Mouse (Mus musculus): Measurements from ENCODE around the gene C1s1.
"Not testable (repeated sequence)": the region's sequence is repeated elsewhere in the genome, so short reads cannot be mapped to it uniquely, and the experiment has no call there.

The C1s1 gene

DNA sequence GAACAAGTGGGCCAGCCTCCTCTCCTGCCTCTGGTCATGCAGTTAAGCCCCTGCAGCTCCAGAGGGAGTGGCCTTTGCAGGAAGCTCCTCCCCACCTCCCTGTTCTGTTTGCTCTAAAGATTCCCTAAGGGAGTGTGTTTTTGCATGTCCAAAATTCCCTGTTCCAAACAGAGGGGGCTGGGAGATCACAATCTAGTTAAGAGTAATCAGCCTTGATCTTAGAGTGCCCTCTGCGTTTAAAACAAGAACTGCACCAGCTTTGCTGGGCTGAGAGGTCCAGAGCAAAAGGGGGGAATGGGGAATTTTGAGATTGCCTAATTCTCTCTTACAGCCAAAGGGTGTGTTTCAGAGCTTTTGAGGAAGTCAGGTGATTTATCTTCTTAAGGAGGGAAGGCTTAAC lies at the start of gene C1s1:
Gene C1s1, minus strand, starts transcription at position 76 of the 400 bp plus-strand sequence.
- not testable (repeated sequence) for ATAC-seq (ENCODE audit: insufficient number of reproducible peaks, low FRiP score, low TSS enrichment)

DNA sequence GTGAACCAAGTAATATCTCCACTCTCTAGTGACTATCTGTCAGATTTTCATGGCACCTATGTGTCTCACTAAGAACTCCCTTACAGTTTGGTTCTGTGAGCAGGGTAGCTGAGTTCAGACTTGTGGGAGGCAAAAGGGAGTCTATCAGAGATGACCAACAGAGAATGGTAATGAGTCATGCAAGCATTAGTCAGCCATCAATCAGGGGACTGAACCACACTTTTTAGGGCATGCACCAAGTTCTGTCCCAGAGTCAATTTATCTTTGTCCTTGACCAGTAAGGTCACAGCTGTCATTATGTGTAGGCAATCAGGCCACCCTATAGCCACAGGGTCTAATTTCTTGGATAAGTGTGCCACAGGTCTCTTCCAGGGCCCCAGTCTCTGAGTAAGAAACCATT lies 46.6 kb upstream of the C1s1 start:
- ATAC-seq (ENCODE audit: insufficient number of reproducible peaks, low FRiP score, low TSS enrichment): no peak

- no peak for ATAC-seq (ENCODE audit: insufficient number of reproducible peaks, low FRiP score, low TSS enrichment)
Measured at GRCm38 (mm10) chr6:124586266-124586665, 44.1 kb upstream of the C1s1 start.

DNA sequence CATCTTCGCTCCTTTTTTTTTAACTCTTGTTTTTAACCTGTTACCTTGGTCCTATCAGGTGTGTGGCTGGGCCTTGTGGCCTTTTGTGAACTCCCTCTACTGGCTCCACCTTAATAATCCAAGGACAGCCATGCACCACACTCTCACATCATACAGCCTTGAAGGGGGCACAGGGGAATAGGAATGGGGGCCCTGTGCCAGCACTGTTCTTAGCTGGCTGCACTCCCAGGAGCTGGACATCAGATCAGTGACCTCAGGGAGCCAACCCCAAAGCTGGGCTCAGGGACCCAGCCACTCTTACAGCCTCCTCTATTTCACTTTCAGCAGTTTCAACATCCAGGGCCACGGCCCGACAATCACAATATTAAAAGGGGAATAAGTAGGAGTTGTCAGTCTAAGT lies 43.6 kb upstream of the C1s1 start:
- ATAC-seq (ENCODE audit: insufficient number of reproducible peaks, low FRiP score, low TSS enrichment): no peak

GRCm38 (mm10) chr6:124584935-124585334 lies 42.8 kb upstream of the C1s1 start:
- no peak for ATAC-seq (ENCODE audit: insufficient number of reproducible peaks, low FRiP score, low TSS enrichment)

- ATAC-seq (ENCODE audit: insufficient number of reproducible peaks, low FRiP score, low TSS enrichment): no peak
Measured at GRCm38 (mm10) chr6:124582231-124582630, 40.1 kb upstream of the C1s1 start.

DNA sequence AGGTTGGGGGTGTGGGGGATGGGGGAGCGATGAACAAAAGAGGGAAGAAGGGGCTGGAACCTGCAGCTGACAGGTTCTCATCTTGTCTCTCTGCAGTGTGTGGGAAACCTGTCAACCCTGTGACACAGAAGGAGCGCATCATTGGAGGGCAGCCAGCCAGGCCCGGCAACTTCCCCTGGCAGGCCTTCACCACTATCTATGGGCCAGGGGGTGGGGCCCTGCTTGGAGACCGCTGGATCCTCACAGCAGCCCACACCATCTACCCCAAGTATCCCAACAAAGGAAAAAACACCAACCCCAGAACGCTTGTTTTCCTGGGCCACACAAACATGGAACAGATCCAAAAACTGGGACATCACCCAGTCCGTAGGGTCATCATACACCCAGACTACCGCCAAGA lies 38.0 kb upstream of the C1s1 start:
- not testable (repeated sequence) for ATAC-seq (ENCODE audit: insufficient number of reproducible peaks, low FRiP score, low TSS enrichment)

DNA sequence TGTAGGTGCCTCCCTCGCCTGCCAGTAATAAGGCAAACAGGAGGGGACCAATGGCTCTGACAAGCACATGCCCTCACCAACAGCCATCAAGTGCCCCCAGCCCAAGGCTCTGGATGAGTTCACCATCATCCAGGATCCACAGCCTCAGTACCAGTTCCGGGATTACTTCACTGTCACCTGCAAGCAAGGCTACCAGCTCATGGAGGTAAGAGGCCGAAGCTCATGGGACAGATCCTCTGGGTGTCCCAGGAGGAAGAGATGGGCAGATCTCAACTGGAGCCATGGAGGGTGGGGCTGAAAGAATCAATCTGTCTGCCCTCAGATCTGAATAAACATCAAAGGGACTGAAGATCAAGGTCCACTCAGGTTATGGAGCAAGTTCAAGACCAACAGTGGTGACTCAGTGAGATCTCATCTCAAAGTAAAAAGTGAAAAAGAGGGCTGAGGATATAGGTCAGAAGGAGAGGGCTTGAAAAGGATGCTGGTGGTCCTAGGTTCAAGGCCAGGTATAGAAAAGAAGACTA lies 33.1 kb upstream of the C1s1 start:
- ATAC-seq (ENCODE audit: insufficient number of reproducible peaks, low FRiP score, low TSS enrichment): not testable (repeated sequence)

DNA sequence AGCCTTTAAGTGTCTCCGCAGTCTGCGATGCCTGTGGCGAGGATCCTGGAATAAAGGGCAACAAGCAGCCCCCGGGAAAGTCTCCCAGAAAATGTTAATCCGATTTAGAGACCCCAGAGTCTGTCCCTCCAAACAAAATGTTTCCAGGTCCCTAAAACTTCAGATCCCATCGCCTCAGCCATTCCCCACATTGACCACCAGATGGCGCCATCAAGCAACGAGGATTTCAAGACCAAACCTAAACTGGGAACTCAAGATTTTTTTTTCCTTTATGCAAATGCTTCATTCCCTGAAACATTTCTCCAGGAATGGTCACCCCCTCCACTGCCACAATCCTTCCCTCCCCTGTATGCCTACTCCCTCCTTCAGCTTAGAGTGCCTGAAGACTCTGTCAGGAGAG lies 27.9 kb upstream of the C1s1 start, which contains the start of gene C1rb:
Gene C1rb, plus strand, starts transcription at position 269 of the 400 bp plus-strand sequence.
- no peak for ATAC-seq (ENCODE audit: insufficient number of reproducible peaks, low FRiP score, low TSS enrichment)

DNA sequence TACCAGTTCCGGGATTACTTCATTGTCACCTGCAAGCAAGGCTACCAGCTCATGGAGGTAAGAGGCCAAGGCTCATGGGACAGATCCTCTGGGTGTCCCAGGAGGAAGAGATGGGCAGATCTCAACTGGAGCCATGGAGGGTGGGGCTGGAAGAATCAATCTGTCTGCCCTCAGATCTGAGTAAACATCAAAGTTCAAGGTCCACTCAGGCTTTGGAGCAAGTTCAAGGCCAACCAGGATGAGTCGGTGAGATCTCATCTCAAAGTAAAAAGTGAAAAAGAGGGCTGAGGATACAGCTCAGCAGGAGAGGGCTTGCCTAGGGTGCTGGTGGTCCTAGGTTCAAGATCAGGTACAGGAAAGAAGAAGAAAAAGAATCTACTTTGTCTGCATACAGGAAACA lies 19.5 kb upstream of the C1s1 start:
- not testable (repeated sequence) for ATAC-seq (ENCODE audit: insufficient number of reproducible peaks, low FRiP score, low TSS enrichment)

GRCm38 (mm10) chr6:124561156-124561555 lies 19.0 kb upstream of the C1s1 start:
- ATAC-seq (ENCODE audit: insufficient number of reproducible peaks, low FRiP score, low TSS enrichment): not testable (repeated sequence)

DNA sequence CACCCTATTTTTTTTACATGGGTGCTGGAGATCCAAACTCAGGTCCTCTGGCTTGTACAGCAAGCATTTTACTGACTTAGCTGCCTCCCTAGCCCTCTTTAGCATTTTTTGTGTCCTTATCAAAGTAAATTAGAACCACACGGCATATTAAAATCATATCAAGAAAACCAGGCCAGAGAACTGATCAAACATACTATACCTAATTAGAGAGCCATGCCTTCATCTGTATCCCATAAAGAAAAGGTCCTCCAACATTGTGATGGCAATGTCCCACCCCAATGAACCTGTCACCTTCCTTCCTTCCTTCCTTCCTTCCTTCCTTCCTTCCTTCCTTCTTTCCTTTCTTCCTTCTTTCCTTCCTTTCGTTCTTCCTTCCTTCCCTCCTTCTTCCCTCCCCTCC lies 13.8 kb upstream of the C1s1 start:
- not testable (repeated sequence) for ATAC-seq (ENCODE audit: insufficient number of reproducible peaks, low FRiP score, low TSS enrichment)

- no peak for ATAC-seq (ENCODE audit: insufficient number of reproducible peaks, low FRiP score, low TSS enrichment)
Measured at GRCm38 (mm10) chr6:124552766-124553165, 10.6 kb upstream of the C1s1 start.

GRCm38 (mm10) chr6:124549023-124549550 lies 6.9 kb upstream of the C1s1 start:
- ATAC-seq (ENCODE audit: insufficient number of reproducible peaks, low FRiP score, low TSS enrichment): no peak

GRCm38 (mm10) chr6:124547979-124548378 lies 5.8 kb upstream of the C1s1 start:
- ATAC-seq (ENCODE audit: insufficient number of reproducible peaks, low FRiP score, low TSS enrichment): not testable (repeated sequence)

DNA sequence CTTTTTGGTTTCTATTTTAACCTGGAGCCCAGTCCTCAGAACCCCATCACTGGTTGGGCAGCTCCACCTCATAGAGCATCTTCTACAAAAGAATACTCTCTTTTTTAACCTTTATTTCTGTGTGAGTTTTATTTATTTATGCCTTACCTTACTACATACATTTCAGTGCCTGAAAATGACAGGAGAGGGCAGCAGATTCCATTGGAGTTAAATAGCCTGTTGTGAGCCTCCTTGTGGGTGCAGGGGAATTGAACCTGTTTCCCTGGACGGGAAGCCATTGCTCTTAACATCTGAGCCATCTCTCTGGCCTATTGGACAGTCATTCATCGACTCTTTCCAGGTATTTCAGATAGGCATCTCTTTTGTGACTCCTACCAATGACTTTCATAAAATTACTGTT lies 3.3 kb upstream of the C1s1 start:
- no peak for ATAC-seq (ENCODE audit: insufficient number of reproducible peaks, low FRiP score, low TSS enrichment)

GRCm38 (mm10) chr6:124544466-124544865 lies 2.3 kb upstream of the C1s1 start:
- ATAC-seq (ENCODE audit: insufficient number of reproducible peaks, low FRiP score, low TSS enrichment): no peak

- not testable (repeated sequence) for ATAC-seq (ENCODE audit: insufficient number of reproducible peaks, low FRiP score, low TSS enrichment)
Measured at GRCm38 (mm10) chr6:124541176-124541575, 983 bp downstream of the C1s1 start.

DNA sequence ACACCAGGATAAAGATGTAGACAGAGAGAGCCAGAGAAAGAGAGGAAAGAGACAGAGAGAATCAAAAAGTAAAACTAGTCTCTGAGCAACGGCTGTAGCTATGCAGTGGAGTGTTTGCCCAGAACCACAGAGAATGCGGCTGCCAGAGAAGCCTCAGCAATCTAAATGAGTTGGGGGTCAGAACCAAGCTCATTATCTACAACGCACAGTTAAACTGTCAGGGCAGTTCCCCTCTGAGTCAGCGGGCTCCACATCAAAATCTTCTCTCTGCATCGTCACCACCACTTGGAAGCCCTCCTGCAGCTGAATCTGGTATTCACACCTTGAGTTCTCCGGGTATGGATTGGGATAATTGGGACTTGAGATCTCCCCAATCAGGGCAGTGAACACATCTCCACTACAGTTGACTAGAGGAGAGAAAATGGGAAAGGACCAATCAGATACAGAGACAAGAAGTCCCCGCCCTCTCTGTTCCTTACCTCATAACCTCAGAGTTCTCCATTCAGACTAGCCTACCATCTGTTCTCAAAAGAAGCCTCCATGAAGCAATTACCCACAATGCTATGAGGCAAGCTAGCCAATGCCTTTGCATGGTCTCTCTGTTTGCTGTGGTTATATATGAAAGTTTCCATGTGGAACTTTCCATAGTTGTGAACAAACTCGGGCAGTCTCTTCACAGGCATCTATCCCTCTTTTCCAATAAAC lies 5.9 kb downstream of the C1s1 start:
- not testable (repeated sequence) for ATAC-seq (ENCODE audit: insufficient number of reproducible peaks, low FRiP score, low TSS enrichment)

GRCm38 (mm10) chr6:124531077-124531476 lies 11.1 kb downstream of the C1s1 start:
- ATAC-seq (ENCODE audit: insufficient number of reproducible peaks, low FRiP score, low TSS enrichment): no peak

- no peak for ATAC-seq (ENCODE audit: insufficient number of reproducible peaks, low FRiP score, low TSS enrichment)
Measured at GRCm38 (mm10) chr6:124527881-124528280, 14.3 kb downstream of the C1s1 start.

DNA sequence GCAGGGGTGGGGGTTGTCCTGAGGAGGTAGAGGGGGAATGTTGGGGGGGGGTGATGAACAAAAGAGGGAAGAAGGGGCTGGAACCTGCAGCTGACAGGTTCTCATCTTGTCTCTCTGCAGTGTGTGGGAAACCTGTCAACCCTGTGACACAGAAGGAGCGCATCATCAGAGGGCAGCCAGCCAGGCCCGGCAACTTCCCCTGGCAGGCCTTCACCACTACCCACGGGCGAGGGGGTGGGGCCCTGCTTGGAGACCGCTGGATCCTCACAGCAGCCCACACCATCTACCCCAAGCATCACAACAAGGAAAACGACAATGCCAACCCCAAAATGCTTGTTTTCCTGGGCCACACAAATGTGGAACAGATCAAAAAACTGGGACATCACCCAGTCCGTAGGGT lies 20.1 kb downstream of the C1s1 start:
- ATAC-seq (ENCODE audit: insufficient number of reproducible peaks, low FRiP score, low TSS enrichment): not testable (repeated sequence)
